ENCODE assay signal across 32 mouse cellular contexts in genomic region chr17:32872696-32873095, GRCm38 (mm10). TPM values are rescaled to one million over a fixed set of nuclear protein-coding genes. Genes with fewer than 3 reads are reported as not detected.
DNase-seq lines count a peak whose midpoint lies in the region; ATAC-seq lines count a peak whose summit lies in the region.
"Had no signal": no experiment of that assay in that cellular context is flagged by ENCODE, and none has a peak within 500 bp of the region (broad histone marks: within the 10 kb centered on the region; RNA-seq: fewer than 3 reads in every experiment).

No protein-coding gene starts in this region.

- ATAC-seq in midbrain, embryonic 11.5 days (ENCODE audit: low FRiP score): no peak
- ATAC-seq: forebrain, embryonic 14.5 days; forebrain, postnatal 0 days; hindbrain, embryonic 16.5 days; intestine, embryonic 15.5 days had no signal

- no peaks in the 10 kb centered on the region for H3K27me3 ChIP-seq in midbrain, embryonic 11.5 days (ENCODE audit: control insufficient read depth, insufficient read depth, low read length)
- H3K27me3 ChIP-seq: CH12.LX; embryonic facial prominence, embryonic 12.5 days; embryonic facial prominence, embryonic 15.5 days; intestine, embryonic 15.5 days had no signal

- no peak overlapping the region for H3K9ac ChIP-seq in midbrain, embryonic 11.5 days (ENCODE audit: low read length)
- H3K9ac ChIP-seq: embryonic facial prominence, embryonic 12.5 days; embryonic facial prominence, embryonic 15.5 days; forebrain, postnatal 0 days; heart, embryonic 12.5 days; heart, embryonic 15.5 days; hindbrain, embryonic 13.5 days; intestine, embryonic 15.5 days had no signal

- H3K4me3 ChIP-seq in midbrain, embryonic 11.5 days (ENCODE audit: low read depth, low read length): no peak overlapping the region
- H3K4me3 ChIP-seq: embryonic facial prominence, embryonic 12.5 days; embryonic facial prominence, embryonic 15.5 days; gastrocnemius, adult 2 months; heart, embryonic 12.5 days; heart, embryonic 15.5 days; hindbrain, embryonic 10.5 days; hindbrain, embryonic 13.5 days; intestine, embryonic 15.5 days had no signal

- H3K9me3 ChIP-seq in midbrain, embryonic 11.5 days (ENCODE audit: control insufficient read depth, low read length): 0 out of 2 replicates have a peak, but pooled peaks cover 2% of the 10 kb centered on the region
- H3K9me3 ChIP-seq: embryonic facial prominence, embryonic 15.5 days; G1E; heart, embryonic 15.5 days; hindbrain, embryonic 13.5 days; intestine, embryonic 15.5 days had no signal

- DNase-seq in adrenal gland, adult (ENCODE audit: inconsistent age in 2 of 2, low spot score in 1 of 2): peak; percentile 30 to 70
- no peak for DNase-seq in adrenal gland, adult 18-20 months (ENCODE audit: low spot score in 2 of 2)
- DNase-seq in adrenal gland, postnatal 36 days: peak; percentile 13 to 48
- DNase-seq in adrenal gland, postnatal 14 days: no peak
- peak; percentile 32 for DNase-seq in NIH3T3 (ENCODE audit: low read depth)
- no peak for DNase-seq in layer of hippocampus, postnatal 10 days (ENCODE audit: low spot score in 2 of 2)
- DNase-seq in midbrain, embryonic 11.5 days (ENCODE audit: low spot score, missing footprints): no peak
- DNase-seq: B cell, adult 2 months; cerebellum, adult 11 months; cerebellum, adult 2 months; cerebellum, postnatal 14 days; forebrain, postnatal 0 days; gastrocnemius, adult 2 months; gastrocnemius, postnatal 25 days; heart, adult 18-20 months; heart, postnatal 10 days; heart, postnatal 36 days; kidney, adult 11 months; kidney, adult 8-10 months had no signal

- no peaks in the 10 kb centered on the region for H3K4me1 ChIP-seq in midbrain, embryonic 11.5 days (ENCODE audit: control insufficient read depth, insufficient read depth, low read length)
- H3K4me1 ChIP-seq: embryonic facial prominence, embryonic 15.5 days; hindbrain, embryonic 13.5 days; intestine, embryonic 15.5 days had no signal

- no peak overlapping the region for H3K27ac ChIP-seq in midbrain, embryonic 11.5 days (ENCODE audit: low read depth, low read length)
- H3K27ac ChIP-seq: embryonic facial prominence, embryonic 12.5 days; embryonic facial prominence, embryonic 15.5 days; gastrocnemius, adult 2 months; heart, embryonic 15.5 days; hindbrain, embryonic 10.5 days; hindbrain, embryonic 13.5 days; intestine, embryonic 15.5 days had no signal

- no peaks in the 10 kb centered on the region for H3K36me3 ChIP-seq in midbrain, embryonic 11.5 days (ENCODE audit: control insufficient read depth, insufficient read depth, low read length)
- H3K36me3 ChIP-seq: embryonic facial prominence, embryonic 12.5 days; embryonic facial prominence, embryonic 15.5 days; G1E; heart, embryonic 12.5 days; heart, embryonic 15.5 days; hindbrain, embryonic 10.5 days; hindbrain, embryonic 13.5 days; intestine, embryonic 15.5 days had no signal

- 73% methylated on average over 5 of the region's 5 CpGs for WGBS in midbrain, embryonic 11.5 days

- no peak overlapping the region for H3K4me2 ChIP-seq in midbrain, embryonic 11.5 days
- H3K4me2 ChIP-seq: embryonic facial prominence, embryonic 12.5 days; embryonic facial prominence, embryonic 15.5 days; heart, embryonic 12.5 days; heart, embryonic 15.5 days; hindbrain, embryonic 13.5 days; intestine, embryonic 15.5 days had no signal

RNA-seq across cellular contexts. Expression of gene Zfp870, which starts 18.7 kb away (rescaled TPM):
- 10 to 100 TPM in 1 of 2 experiments, 1 to 10 TPM in 1; 8.4 to 11.3 TPM for total RNA-seq in adrenal gland, adult 18-20 months (2021)
- total RNA-seq in adrenal gland, postnatal 36 days (2021): 10 to 100 TPM in 1 of 2 experiments, 1 to 10 TPM in 1; 9.9 to 10.5 TPM
- 7.8 and 11.3 TPM in 2 replicates for total RNA-seq in adrenal gland, postnatal 14 days (2021)
- total RNA-seq in layer of hippocampus, postnatal 10 days (2021): 10 to 100 TPM in 1 of 2 experiments, 1 to 10 TPM in 1; 9.7 to 10.4 TPM
- polyA plus RNA-seq in midbrain, embryonic 11.5 days (2014; fragmentation: Nextera tagmentation; extraction: Ambion mirVana): 9.7 and 11.0 TPM in 2 replicates

RNA-seq across cellular contexts. Expression of gene Zfp799, which starts 42.6 kb away (rescaled TPM):
- total RNA-seq in adrenal gland, adult 18-20 months (2021): 10 to 100 TPM in 1 of 2 experiments, 1 to 10 TPM in 1; 6.9 to 10.2 TPM
- 10 to 100 TPM; 11.4 to 12.1 TPM for total RNA-seq in adrenal gland, postnatal 36 days (2021)
- 9.1 and 12.7 TPM in 2 replicates for total RNA-seq in adrenal gland, postnatal 14 days (2021)
- 10 to 100 TPM; 23.7 to 27.0 TPM for total RNA-seq in layer of hippocampus, postnatal 10 days (2021)
- polyA plus RNA-seq in midbrain, embryonic 11.5 days (2014; fragmentation: Nextera tagmentation; extraction: Ambion mirVana): 18.6 and 19.3 TPM in 2 replicates

RNA-seq across cellular contexts. Expression of gene Cyp4f14, which starts 44.4 kb away (rescaled TPM):
- 1 to 10 TPM; 6.8 to 9.7 TPM for total RNA-seq in adrenal gland, adult 18-20 months (2021)
- 10 to 100 TPM in 1 of 2 experiments, 1 to 10 TPM in 1; 7.3 to 10.1 TPM for total RNA-seq in adrenal gland, postnatal 36 days (2021)
- total RNA-seq in adrenal gland, postnatal 14 days (2021): 2.0 and 10.2 TPM in 2 replicates
- total RNA-seq in layer of hippocampus, postnatal 10 days (2021): 1 to 10 TPM; 2.7 to 4.3 TPM
- polyA plus RNA-seq in midbrain, embryonic 11.5 days (2014; fragmentation: Nextera tagmentation; extraction: Ambion mirVana): not detected in 2 replicates
- total RNA-seq: CH12.LX; common myeloid progenitor, adult 5-6 weeks; heart, postnatal 10 days; heart, postnatal 36 days had no signal
- polyA plus RNA-seq: embryonic facial prominence, embryonic 12.5 days; embryonic facial prominence, embryonic 15.5 days; forebrain, embryonic 11.5 days; forebrain, embryonic 14.5 days; G1E; heart, embryonic 12.5 days; heart, embryonic 15.5 days; hindbrain, embryonic 10.5 days; hindbrain, embryonic 13.5 days; hindbrain, embryonic 16.5 days had no signal

Comparison
In these comparisons a context has a peak if more than half of its experiments do, and no peak if none do; other contexts are left out.
1. DNase-seq: peak in adrenal gland, adult (2 of 2), adrenal gland, postnatal 36 days (2 of 2) and NIH3T3 (single experiment); none in adrenal gland, adult 18-20 months (0 of 2), adrenal gland, postnatal 14 days (single experiment), layer of hippocampus, postnatal 10 days (0 of 2) and midbrain, embryonic 11.5 days (single experiment).